Mouse (Mus musculus) liver, postnatal 0 days (tissue): ENCODE results near the gene Pcp2. TPM values are rescaled to one million over a fixed set of nuclear protein-coding genes. Genes with fewer than 3 reads are reported as not detected.

Source experiments
- ATAC-seq: fragments of 200-750 bp; cut with Nextera tagmentation; 2 replicates; pipeline ENCODE4 v1.8.0; 2017; ENCODE audit warnings: mild to moderate bottlenecking, moderate library complexity
- DNase-seq: peaks from one replicate; pipeline ENCODE4 v3.0.0-alpha.2; 2016
- H3K27ac ChIP-seq: fragments of 300-500 bp; sonication (generic); 2 replicates; pipeline ENCODE4 v1.5.1; 2014; ENCODE audit warnings: antibody characterized with exemption, moderate library complexity, mild to moderate bottlenecking, low read depth
- H3K27me3 ChIP-seq: fragments of 300-500 bp; sonication (generic); 2 replicates; pipeline ENCODE4 v1.6.1; 2014; ENCODE audit warnings: low read length, control low read depth, mixed read lengths; ENCODE audit not compliant: insufficient read depth
- H3K36me3 ChIP-seq: fragments of 300-500 bp; sonication (generic); replicated peaks from 2 replicates; pipeline ENCODE4 v1.6.1; 2014; ENCODE audit warnings: mild to moderate bottlenecking, control low read depth, low read length, moderate library complexity, mixed read lengths; ENCODE audit not compliant: insufficient read depth
- H3K4me1 ChIP-seq: fragments of 300-500 bp; sonication (generic); 2 replicates; pipeline ENCODE4 v1.6.1; 2014; ENCODE audit warnings: antibody characterized with exemption, mild to moderate bottlenecking, control low read depth; ENCODE audit not compliant: insufficient read depth
- H3K4me2 ChIP-seq: fragments of 300-500 bp; sonication (generic); 2 replicates; pipeline ENCODE4 v1.6.1; 2014; ENCODE audit warnings: low read depth, mild to moderate bottlenecking, low read length, moderate library complexity, mixed read lengths
- H3K4me3 ChIP-seq: fragments of 300-500 bp; sonication (generic); 2 replicates; pipeline ENCODE4 v1.5.1; 2014; ENCODE audit warnings: low read depth, low read length
- H3K9ac ChIP-seq: fragments of 300-500 bp; sonication (generic); replicated peaks from 2 replicates; pipeline ENCODE4 v1.6.1; 2014; ENCODE audit warnings: mild to moderate bottlenecking, moderate library complexity
- H3K9me3 ChIP-seq: fragments of 300-500 bp; sonication (generic); 2 replicates; pipeline ENCODE4 v1.6.1; 2016; ENCODE audit warnings: mild to moderate bottlenecking, control low read depth, low read length, mixed read lengths
- CTCF ChIP-seq: sonication (generic); IDR thresholded peaks from 2 replicates; pipeline ENCODE4 v1.5.1; 2016; ENCODE audit warnings: antibody characterized with exemption, low read depth
- EP300 ChIP-seq: IDR thresholded peaks from 2 replicates; pipeline ENCODE4 v1.6.1; 2016; ENCODE audit warnings: antibody characterized with exemption, low read depth, mild to moderate bottlenecking
- WGBS: fragments of 180-500 bp; shearing (Covaris S2); extraction: QIAGEN DNeasy Blood & Tissue Kit; methylation state at CpG from one replicate; pipeline ENCODE4 v1.1.7; 2014; ENCODE audit not compliant: insufficient replicate concordance; 5-methylcytosine and 5-hydroxymethylcytosine counted together
- polyA plus RNA-seq: library from polyadenylated mRNA; unstranded; fragments of >200 nt; fragmentation: Nextera tagmentation; extraction: Ambion mirVana; gene quantifications from 2 replicates; pipeline ENCODE4 v1.2.1, GENCODE M21; 2015

The Pcp2 gene
- 0.07 TPM in 1 of 2 replicates, not detected in the other for polyA plus RNA-seq

DNA sequence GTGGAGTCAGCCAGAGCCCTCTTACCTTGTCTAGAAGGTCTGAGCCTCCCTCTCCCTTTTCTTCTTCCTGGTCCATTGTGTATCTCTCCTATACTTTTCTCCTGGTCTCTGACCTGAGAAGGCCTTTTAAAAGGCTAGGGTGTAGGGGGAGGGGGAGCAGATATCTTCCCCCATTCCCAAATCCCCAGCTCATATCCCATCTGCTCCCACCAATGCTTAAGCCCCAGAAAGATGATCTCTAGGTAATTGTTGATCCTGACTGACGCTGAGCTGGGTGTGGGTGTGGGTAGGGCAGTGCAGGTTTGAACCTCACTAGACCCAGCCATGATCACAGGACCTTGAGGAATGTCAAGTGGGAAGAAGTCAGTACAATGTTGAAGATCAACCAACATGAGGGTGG, at the start of gene Pcp2:
Pcp2 (minus strand) TSS at position 101 of the 400 bp plus-strand sequence.
- no peak within 1 kb of the TSS for H3K4me2 ChIP-seq
- TF ChIP-seq EP300 (no peak), CTCF (no peak)
- no peak for DNase-seq
- H3K27ac ChIP-seq: no peak within 1 kb of the TSS
- no peaks in the 10 kb centered on the region for H3K9me3 ChIP-seq
- WGBS: 72% methylated on average over 1 of the region's 1 CpGs
- peaks cover 9% of the 10 kb centered on the region for H3K4me1 ChIP-seq
- H3K36me3 ChIP-seq: peaks cover 4% of the 10 kb centered on the region; the same call in 1 of the 2 replicates
- no peak within 1 kb of the TSS for H3K4me3 ChIP-seq
- ATAC-seq: no peak
- no peaks in the 10 kb centered on the region for H3K27me3 ChIP-seq
- H3K9ac ChIP-seq: no peak within 1 kb of the TSS

DNA sequence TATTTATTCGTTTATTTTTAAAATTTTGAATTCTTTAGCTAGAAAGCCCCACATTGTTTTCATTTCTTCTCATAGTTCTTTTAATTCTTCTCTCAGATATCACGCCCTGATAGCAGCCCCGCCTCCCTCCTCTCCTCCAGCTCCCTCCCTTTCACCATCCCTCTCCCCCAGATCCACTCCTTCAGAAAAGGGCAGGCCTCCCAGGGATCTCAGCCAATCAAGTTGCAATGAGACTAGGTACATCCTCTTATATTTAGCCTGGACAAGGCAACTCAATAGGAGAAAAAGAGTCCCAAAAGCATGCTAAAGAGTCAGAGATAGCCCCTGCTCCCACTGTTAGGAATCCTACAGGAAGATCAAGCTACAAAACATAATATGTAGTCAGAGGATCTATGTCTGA, 49.3 kb upstream of the Pcp2 start:
- no peak overlapping the region for H3K4me2 ChIP-seq
- ATAC-seq (no peak), DNase-seq (no peak)
- H3K36me3 ChIP-seq: peaks cover 10% of the 10 kb centered on the region
- no peaks in the 10 kb centered on the region for H3K27me3 ChIP-seq
- H3K9ac ChIP-seq: no peak overlapping the region
- H3K27ac ChIP-seq: no peak overlapping the region
- H3K9me3 ChIP-seq: no peaks in the 10 kb centered on the region
- 57% methylated on average over 3 of the region's 3 CpGs for WGBS
- TF ChIP-seq CTCF (no peak), EP300 (no peak)
- peaks cover 19% of the 10 kb centered on the region for H3K4me1 ChIP-seq
- H3K4me3 ChIP-seq: no peak overlapping the region

DNA sequence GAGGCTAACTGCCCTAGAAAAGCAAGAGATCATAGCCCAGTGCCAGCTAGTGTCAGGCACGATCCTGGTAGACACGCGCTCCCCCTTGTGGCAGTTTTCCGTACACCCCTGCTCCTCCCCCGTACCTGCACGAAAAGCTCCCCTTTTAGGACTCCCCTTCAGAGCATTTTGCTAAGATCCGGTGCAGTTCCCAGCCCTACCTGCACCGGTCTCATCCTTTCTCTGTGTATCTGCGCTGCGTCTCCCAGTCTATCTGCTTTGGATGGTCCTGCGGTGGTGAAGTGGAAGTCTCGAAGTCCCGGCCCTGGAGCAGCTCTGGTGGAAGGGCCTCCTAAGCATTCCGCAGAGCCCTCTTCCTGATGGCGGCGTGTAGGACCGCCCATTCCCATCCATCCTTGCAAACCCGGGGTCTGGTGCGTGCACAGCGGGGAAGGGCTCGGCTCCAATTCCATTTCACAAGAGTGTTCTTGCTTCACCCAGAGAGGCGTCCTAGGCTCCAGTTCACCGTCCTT, 46.7 kb upstream of the Pcp2 start, which contains the start of gene Fcor:
Fcor (minus strand) TSS at position 383 of the 512 bp plus-strand sequence.
- H3K27ac ChIP-seq: peak within 1 kb of the TSS; percentile 1; the same call in 1 of the 2 replicates

DNA sequence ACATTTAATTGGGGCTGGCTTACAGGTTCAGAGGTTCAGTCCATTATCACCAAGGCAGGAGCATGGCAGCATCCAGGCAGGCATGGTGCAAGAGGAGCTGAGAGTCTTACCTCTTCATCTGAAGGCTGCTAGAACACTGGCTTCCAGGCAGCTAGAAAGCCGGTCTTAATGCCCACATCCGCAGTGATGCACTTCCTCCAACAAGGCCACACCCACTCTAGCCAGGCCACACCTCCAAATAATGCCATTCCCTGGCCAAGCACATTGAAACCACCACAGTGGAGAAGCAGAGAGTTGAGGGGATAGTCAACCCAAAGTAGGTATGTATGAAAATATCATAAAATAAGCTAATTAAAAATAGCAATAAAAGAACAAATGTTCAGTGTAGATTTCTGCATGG, 45.0 kb upstream of the Pcp2 start:
- no peak overlapping the region for H3K4me3 ChIP-seq
- peak overlapping the region; percentile 49; the same call in 1 of the 2 replicates for H3K4me2 ChIP-seq
- H3K9me3 ChIP-seq: no peaks in the 10 kb centered on the region
- H3K9ac ChIP-seq: no peak overlapping the region
- no peaks in the 10 kb centered on the region for H3K36me3 ChIP-seq
- TF ChIP-seq EP300: no peak
- TF ChIP-seq CTCF: no peak
- 56% methylated on average over 2 of the region's 2 CpGs for WGBS
- peaks cover 3% of the 10 kb centered on the region; the same call in 1 of the 2 replicates for H3K4me1 ChIP-seq
- no peak overlapping the region for H3K27ac ChIP-seq
- no peaks in the 10 kb centered on the region for H3K27me3 ChIP-seq
- no peak for ATAC-seq
- peak; percentile 60 for DNase-seq

More for the DNA sequence above, 46.7 kb upstream of the Pcp2 start, which contains the start of gene Fcor:
- H3K36me3 ChIP-seq: no peaks in the 10 kb centered on the region
- H3K4me1 ChIP-seq: peaks cover 8% of the 10 kb centered on the region
- no peaks in the 10 kb centered on the region for H3K27me3 ChIP-seq
- no peaks in the 10 kb centered on the region for H3K9me3 ChIP-seq
- peak; percentile 88 for DNase-seq
- ATAC-seq: peak; percentile 66
- H3K4me3 ChIP-seq: peak within 1 kb of the TSS; percentile 54
- peak within 1 kb of the TSS; percentile 47 for H3K9ac ChIP-seq
- WGBS: 2% methylated on average over 23 of the region's 23 CpGs
- peak within 1 kb of the TSS; percentile 82 for H3K4me2 ChIP-seq
- TF ChIP-seq EP300 (0 out of 2 replicates have a peak, but pooled peaks have one; percentile 11), CTCF (peak; percentile 95)

DNA sequence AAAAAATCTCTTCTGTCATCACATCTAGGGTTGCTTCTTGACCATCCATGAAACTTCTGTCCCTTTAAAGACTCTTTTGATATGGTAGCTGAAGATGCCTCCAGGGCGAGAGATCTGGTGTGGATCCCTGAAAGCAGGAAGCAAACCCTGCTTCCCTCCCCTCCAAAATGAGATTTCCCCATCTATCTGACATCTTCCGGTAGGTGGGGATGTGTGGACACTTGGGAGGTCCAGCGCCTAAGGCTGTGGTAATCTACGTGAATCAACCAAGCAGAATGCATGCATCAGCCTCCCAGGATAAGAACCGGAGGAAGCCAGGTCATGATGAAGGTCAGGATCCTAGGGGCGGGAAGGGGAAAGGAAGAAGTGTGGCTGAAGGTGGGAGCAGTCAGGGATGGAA, 40.2 kb upstream of the Pcp2 start, which contains the start of gene Mcemp1:
Mcemp1 (plus strand) TSS at position 248 of the 400 bp plus-strand sequence.
- Histone ChIP-seq H3K9ac (peak within 1 kb of the TSS; percentile 30; the same call in 1 of the 2 replicates), H3K4me1 (no peaks in the 10 kb centered on the region), H3K4me3 (peak within 1 kb of the TSS; percentile 37), H3K27ac (peak within 1 kb of the TSS; percentile 82), H3K9me3 (no peaks in the 10 kb centered on the region), H3K36me3 (no peaks in the 10 kb centered on the region), H3K27me3 (no peaks in the 10 kb centered on the region), H3K4me2 (peak within 1 kb of the TSS; percentile 44)
- peak; percentile 35; the same call in 1 of the 2 replicates for ATAC-seq
- TF ChIP-seq CTCF (no peak), EP300 (no peak)
- DNase-seq: no peak
- 57% methylated on average over 6 of the region's 6 CpGs for WGBS

DNA sequence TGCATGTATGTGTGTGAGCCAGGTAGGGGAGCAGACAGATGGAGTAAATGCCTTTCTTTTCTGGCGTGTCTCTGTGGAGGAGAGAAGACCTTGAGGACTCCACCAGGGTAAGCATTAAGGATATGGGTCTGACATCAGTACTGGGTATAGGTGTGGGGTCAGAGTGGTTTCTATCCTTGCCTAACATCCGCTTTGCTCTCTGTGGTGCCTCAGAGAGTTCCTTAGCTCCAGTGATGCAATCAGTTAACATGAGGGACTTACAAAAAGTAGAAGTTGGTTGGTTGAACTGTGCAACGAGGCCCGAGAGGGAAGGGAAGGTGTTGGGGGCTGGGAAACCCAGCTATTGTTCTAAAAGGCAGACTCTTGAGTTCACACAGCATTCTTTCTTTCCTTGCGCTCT, 39.1 kb upstream of the Pcp2 start:
- Histone ChIP-seq H3K9me3 (no peaks in the 10 kb centered on the region), H3K4me1 (no peaks in the 10 kb centered on the region), H3K27ac (peak overlapping the region; percentile 82), H3K4me3 (no peak overlapping the region), H3K36me3 (no peaks in the 10 kb centered on the region), H3K9ac (no peak overlapping the region), H3K27me3 (no peaks in the 10 kb centered on the region), H3K4me2 (peak overlapping the region; percentile 32; the same call in 1 of the 2 replicates)
- WGBS: 36% methylated on average over 5 of the region's 5 CpGs
- DNase-seq: peak; percentile 24
- no peak for TF ChIP-seq CTCF
- peak; percentile 54; the same call in 1 of the 2 replicates for TF ChIP-seq EP300
- ATAC-seq: peak; percentile 76
